Mouse (Mus musculus): ENCODE measurements at regions not wholly inside any gene's neighbourhood (a gene's known extent, or its start where the extent isn't known, plus 50 kb on each side); places are given as distances from the start of the nearest gene placed in this dataset.
"Not testable (repeated sequence)": the region's sequence is repeated elsewhere in the genome, so short reads cannot be mapped to it uniquely, and the experiment has no call there.

GRCm38 (mm10) chr15:38129330-38129729 is 704.0 kb downstream of the 4930447A16Rik start:
- Histone ChIP-seq H3K9ac (ENCODE audit: low read depth, low read length) (no peak overlapping the region), H3K4me2 (ENCODE audit: low read depth, low read length) (no peak overlapping the region), H3K36me3 (ENCODE audit: control insufficient read depth, insufficient read depth) (no peaks in the 10 kb centered on the region), H3K4me1 (ENCODE audit: control insufficient read depth, low read depth, low read length) (no peaks in the 10 kb centered on the region), H3K27ac (ENCODE audit: low read length) (no peak overlapping the region), H3K9me3 (replicated peaks; ENCODE audit: control insufficient read depth, low read length) (no peaks in the 10 kb centered on the region), H3K4me3 (ENCODE audit: low read depth, low read length) (no peak overlapping the region), H3K27me3 (ENCODE audit: control insufficient read depth, insufficient read depth, low read depth, low read length) (no peaks in the 10 kb centered on the region)
- WGBS (ENCODE audit: insufficient replicate concordance) = 71% methylated on average over 7 of the region's 7 CpGs
- no peak for ATAC-seq (ENCODE audit: low read depth)

GRCm38 (mm10) chr15:38129861-38130631 is 704.7 kb downstream of the 4930447A16Rik start:
- H3K4me2 ChIP-seq (ENCODE audit: low read depth, low read length) = no peak overlapping the region
- H3K27me3 ChIP-seq (ENCODE audit: control insufficient read depth, insufficient read depth, low read depth, low read length) = no peaks in the 10 kb centered on the region
- no peaks in the 10 kb centered on the region for H3K9me3 ChIP-seq (replicated peaks; ENCODE audit: control insufficient read depth, low read length)
- no peak overlapping the region for H3K27ac ChIP-seq (ENCODE audit: low read length)
- no peak overlapping the region for H3K4me3 ChIP-seq (ENCODE audit: low read depth, low read length)
- H3K4me1 ChIP-seq (ENCODE audit: control insufficient read depth, low read depth, low read length) = no peaks in the 10 kb centered on the region
- no peak overlapping the region for H3K9ac ChIP-seq (ENCODE audit: low read depth, low read length)
- no peak for ATAC-seq (ENCODE audit: low read depth)
- no peaks in the 10 kb centered on the region for H3K36me3 ChIP-seq (ENCODE audit: control insufficient read depth, insufficient read depth)
- WGBS (ENCODE audit: insufficient replicate concordance) = 57% methylated on average over 8 of the region's 8 CpGs

GRCm38 (mm10) chr15:38130632-38131028 is 705.3 kb downstream of the 4930447A16Rik start:
- Histone ChIP-seq H3K4me3 (ENCODE audit: low read depth, low read length) (no peak overlapping the region), H3K9ac (ENCODE audit: low read depth, low read length) (no peak overlapping the region), H3K4me1 (ENCODE audit: control insufficient read depth, low read depth, low read length) (no peaks in the 10 kb centered on the region), H3K9me3 (replicated peaks; ENCODE audit: control insufficient read depth, low read length) (no peaks in the 10 kb centered on the region), H3K27ac (ENCODE audit: low read length) (no peak overlapping the region), H3K36me3 (ENCODE audit: control insufficient read depth, insufficient read depth) (no peaks in the 10 kb centered on the region), H3K4me2 (ENCODE audit: low read depth, low read length) (no peak overlapping the region), H3K27me3 (ENCODE audit: control insufficient read depth, insufficient read depth, low read depth, low read length) (no peaks in the 10 kb centered on the region)
- ATAC-seq (ENCODE audit: low read depth) = no peak
- 51% methylated on average over 2 of the region's 2 CpGs for WGBS (ENCODE audit: insufficient replicate concordance)

- 71% methylated on average over 1 of the region's 1 CpGs for WGBS (ENCODE audit: insufficient replicate concordance)
- Histone ChIP-seq H3K27me3 (ENCODE audit: control insufficient read depth, insufficient read depth, low read depth, low read length) (no peaks in the 10 kb centered on the region), H3K4me2 (ENCODE audit: low read depth, low read length) (no peak overlapping the region), H3K4me3 (ENCODE audit: low read depth, low read length) (no peak overlapping the region), H3K36me3 (ENCODE audit: control insufficient read depth, insufficient read depth) (no peaks in the 10 kb centered on the region), H3K27ac (ENCODE audit: low read length) (no peak overlapping the region), H3K4me1 (ENCODE audit: control insufficient read depth, low read depth, low read length) (peaks cover 9% of the 10 kb centered on the region), H3K9ac (ENCODE audit: low read depth, low read length) (no peak overlapping the region), H3K9me3 (replicated peaks; ENCODE audit: control insufficient read depth, low read length) (no peaks in the 10 kb centered on the region)
- ATAC-seq (ENCODE audit: low read depth) = no peak
Observed at GRCm38 (mm10) chr15:38139639-38140038, 714.3 kb downstream of the 4930447A16Rik start.

- Histone ChIP-seq H3K27me3 (ENCODE audit: control insufficient read depth, insufficient read depth, low read depth, low read length) (no peaks in the 10 kb centered on the region), H3K4me3 (ENCODE audit: low read depth, low read length) (peak overlapping the region; percentile 21; the same call in 1 of the 2 replicates), H3K4me2 (ENCODE audit: low read depth, low read length) (peak overlapping the region; percentile 18; the same call in 1 of the 2 replicates), H3K9ac (ENCODE audit: low read depth, low read length) (no peak overlapping the region), H3K9me3 (replicated peaks; ENCODE audit: control insufficient read depth, low read length) (no peaks in the 10 kb centered on the region), H3K4me1 (ENCODE audit: control insufficient read depth, low read depth, low read length) (peaks cover 10% of the 10 kb centered on the region), H3K36me3 (ENCODE audit: control insufficient read depth, insufficient read depth) (no peaks in the 10 kb centered on the region), H3K27ac (ENCODE audit: low read length) (peak overlapping the region; percentile 50; the same call in 1 of the 2 replicates)
- WGBS (ENCODE audit: insufficient replicate concordance) = 38% methylated on average over 2 of the region's 2 CpGs
- peak; percentile 91 for ATAC-seq (ENCODE audit: low read depth)
Observed at GRCm38 (mm10) chr15:38143495-38143894, 718.1 kb downstream of the 4930447A16Rik start.

- no peaks in the 10 kb centered on the region for H3K36me3 ChIP-seq (ENCODE audit: control insufficient read depth, insufficient read depth)
- ATAC-seq (ENCODE audit: low read depth) = no peak
- no peak overlapping the region for H3K27ac ChIP-seq (ENCODE audit: low read length)
- no peak overlapping the region for H3K4me2 ChIP-seq (ENCODE audit: low read depth, low read length)
- no peaks in the 10 kb centered on the region for H3K4me1 ChIP-seq (ENCODE audit: control insufficient read depth, low read depth, low read length)
- 63% methylated on average over 4 of the region's 4 CpGs for WGBS (ENCODE audit: insufficient replicate concordance)
- H3K4me3 ChIP-seq (ENCODE audit: low read depth, low read length) = no peak overlapping the region
- H3K27me3 ChIP-seq (ENCODE audit: control insufficient read depth, insufficient read depth, low read depth, low read length) = no peaks in the 10 kb centered on the region
- H3K9ac ChIP-seq (ENCODE audit: low read depth, low read length) = no peak overlapping the region
- H3K9me3 ChIP-seq (replicated peaks; ENCODE audit: control insufficient read depth, low read length) = no peaks in the 10 kb centered on the region
Observed at GRCm38 (mm10) chr15:38151654-38152053, 726.3 kb downstream of the 4930447A16Rik start.

- not testable (repeated sequence) for ATAC-seq (ENCODE audit: low read depth)
Observed at GRCm38 (mm10) chr15:38153821-38154220, 728.5 kb downstream of the 4930447A16Rik start.

GRCm38 (mm10) chr15:38159161-38159560 is 733.8 kb downstream of the 4930447A16Rik start:
- Histone ChIP-seq H3K4me2 (ENCODE audit: low read depth, low read length) (no peak overlapping the region), H3K27ac (ENCODE audit: low read length) (no peak overlapping the region), H3K9ac (ENCODE audit: low read depth, low read length) (no peak overlapping the region), H3K4me3 (ENCODE audit: low read depth, low read length) (no peak overlapping the region), H3K36me3 (ENCODE audit: control insufficient read depth, insufficient read depth) (no peaks in the 10 kb centered on the region), H3K9me3 (replicated peaks; ENCODE audit: control insufficient read depth, low read length) (no peaks in the 10 kb centered on the region), H3K27me3 (ENCODE audit: control insufficient read depth, insufficient read depth, low read depth, low read length) (no peaks in the 10 kb centered on the region), H3K4me1 (ENCODE audit: control insufficient read depth, low read depth, low read length) (no peaks in the 10 kb centered on the region)
- ATAC-seq (ENCODE audit: low read depth) = no peak
- 60% methylated on average over 2 of the region's 2 CpGs for WGBS (ENCODE audit: insufficient replicate concordance)

More at GRCm38 (mm10) chr15:38153821-38154220, 728.5 kb downstream of the 4930447A16Rik start:
- not testable (repeated sequence) for H3K4me3 ChIP-seq (ENCODE audit: low read depth, low read length); H3K9me3 ChIP-seq (replicated peaks; ENCODE audit: control insufficient read depth, low read length); H3K36me3 ChIP-seq (ENCODE audit: control insufficient read depth, insufficient read depth); H3K9ac ChIP-seq (ENCODE audit: low read depth, low read length); H3K4me1 ChIP-seq (ENCODE audit: control insufficient read depth, low read depth, low read length); H3K27ac ChIP-seq (ENCODE audit: low read length); H3K27me3 ChIP-seq (ENCODE audit: control insufficient read depth, insufficient read depth, low read depth, low read length); H3K4me2 ChIP-seq (ENCODE audit: low read depth, low read length)

- Histone ChIP-seq H3K4me3 (ENCODE audit: low read depth, low read length) (no peak overlapping the region), H3K36me3 (ENCODE audit: control insufficient read depth, insufficient read depth) (no peaks in the 10 kb centered on the region), H3K4me1 (ENCODE audit: control insufficient read depth, low read depth, low read length) (no peaks in the 10 kb centered on the region), H3K4me2 (ENCODE audit: low read depth, low read length) (no peak overlapping the region), H3K27ac (ENCODE audit: low read length) (no peak overlapping the region), H3K9ac (ENCODE audit: low read depth, low read length) (no peak overlapping the region), H3K27me3 (ENCODE audit: control insufficient read depth, insufficient read depth, low read depth, low read length) (no peaks in the 10 kb centered on the region), H3K9me3 (replicated peaks; ENCODE audit: control insufficient read depth, low read length) (no peaks in the 10 kb centered on the region)
- 43% methylated on average over 6 of the region's 6 CpGs for WGBS (ENCODE audit: insufficient replicate concordance)
- no peak for ATAC-seq (ENCODE audit: low read depth)
Observed at GRCm38 (mm10) chr15:38163721-38164120, 738.4 kb downstream of the 4930447A16Rik start.
